Mouse (Mus musculus) gastrocnemius, adult 2 months (tissue): Measurements from ENCODE around the gene Azin2. TPM values are rescaled to one million over a fixed set of nuclear protein-coding genes. Genes with fewer than 3 reads are reported as not detected.

Source experiments
- DNase-seq: peaks from one replicate; pipeline ENCODE4 v3.0.0; 2022
- H3K27ac ChIP-seq: fragments of 200-600 bp; 2 replicates; pipeline ENCODE4 v1.8.1; 2022; ENCODE audit warnings: mild to moderate bottlenecking
- H3K4me3 ChIP-seq: fragments of 200-600 bp; 2 replicates; pipeline ENCODE4 v1.8.1; 2022; ENCODE audit warnings: mild to moderate bottlenecking, moderate library complexity
- CTCF ChIP-seq: fragments of 200-600 bp; IDR thresholded peaks from 2 replicates; pipeline ENCODE4 v1.8.1; 2022; ENCODE audit warnings: antibody characterized with exemption, mild to moderate bottlenecking, moderate library complexity
- intact Hi-C: fragments of 180-260 bp; cut with DNase I; formaldehyde crosslinking; loops from one replicate; pipeline ENCODE4 v1.15.1; 2025
- total RNA-seq, 2 experiments: library from RNA; stranded (reverse); gene quantifications; 2 replicates each; pipeline ENCODE4 v1.2.3; 2021

The Azin2 gene
- total RNA-seq, 2 experiments from 2014 or later = 1.2 to 2.2 TPM

- TF ChIP-seq CTCF = no peak
- peak; percentile 43 for DNase-seq
- H3K27ac ChIP-seq = no peak overlapping the region
- intact Hi-C loops = no loop called here
- H3K4me3 ChIP-seq = no peak overlapping the region
Measured at GRCm38 (mm10) chr4:128950461-128950860, 11.8 kb downstream of the Azin2 start.

GRCm38 (mm10) chr4:128949470-128950005 lies 12.7 kb downstream of the Azin2 start:
- no peak for TF ChIP-seq CTCF
- intact Hi-C loops = no loop called here

GRCm38 (mm10) chr4:128948137-128948674 lies 14.0 kb downstream of the Azin2 start:
- peak; percentile 43 for DNase-seq
- intact Hi-C loops = no loop called here
- Histone ChIP-seq H3K27ac (no peak overlapping the region), H3K4me3 (no peak overlapping the region)
- peak; percentile 65 for TF ChIP-seq CTCF

More at GRCm38 (mm10) chr4:128949470-128950005, 12.7 kb downstream of the Azin2 start:
- no peak overlapping the region for H3K4me3 ChIP-seq
- H3K27ac ChIP-seq = no peak overlapping the region
- DNase-seq = no peak

GRCm38 (mm10) chr4:128947326-128947933 lies 14.8 kb downstream of the Azin2 start:
- intact Hi-C loops = no loop called here
- Histone ChIP-seq H3K27ac (no peak overlapping the region), H3K4me3 (peak overlapping the region; percentile 43)
- peak; percentile 55 for DNase-seq
- no peak for TF ChIP-seq CTCF

GRCm38 (mm10) chr4:128946736-128947135 lies 15.5 kb downstream of the Azin2 start:
- DNase-seq = no peak
- TF ChIP-seq CTCF = no peak
- Histone ChIP-seq H3K4me3 (no peak overlapping the region), H3K27ac (no peak overlapping the region)
- intact Hi-C loops = no loop called here

GRCm38 (mm10) chr4:128942346-128942745 lies 19.9 kb downstream of the Azin2 start:
- Histone ChIP-seq H3K27ac (no peak overlapping the region), H3K4me3 (no peak overlapping the region)
- no peak for DNase-seq
- intact Hi-C loops = no loop called here
- TF ChIP-seq CTCF = peak; percentile 17; the same call in 1 of the 2 replicates

- no peak for TF ChIP-seq CTCF
- intact Hi-C loops = no loop called here
- no peak overlapping the region for H3K4me3 ChIP-seq
- no peak overlapping the region for H3K27ac ChIP-seq
- no peak for DNase-seq
Measured at GRCm38 (mm10) chr4:128935595-128935994, 26.6 kb downstream of the Azin2 start.

GRCm38 (mm10) chr4:128932783-128933182 lies 29.5 kb downstream of the Azin2 start:
- intact Hi-C loops = no loop called here
- no peak overlapping the region for H3K4me3 ChIP-seq
- no peak overlapping the region for H3K27ac ChIP-seq
- no peak for DNase-seq
- no peak for TF ChIP-seq CTCF

GRCm38 (mm10) chr4:128924841-128925606 lies 37.2 kb downstream of the Azin2 start:
- TF ChIP-seq CTCF = peak; percentile 84
- Histone ChIP-seq H3K4me3 (peak overlapping the region; percentile 67), H3K27ac (peak overlapping the region; percentile 75)
- intact Hi-C loops = no loop called here
- peak; percentile 86 for DNase-seq

- Histone ChIP-seq H3K4me3 (no peak overlapping the region), H3K27ac (no peak overlapping the region)
- intact Hi-C loops = no loop called here
- DNase-seq = no peak
- no peak for TF ChIP-seq CTCF
Measured at GRCm38 (mm10) chr4:128923603-128924002, 38.6 kb downstream of the Azin2 start.

GRCm38 (mm10) chr4:128919106-128919505 lies 43.1 kb downstream of the Azin2 start:
- H3K27ac ChIP-seq = no peak overlapping the region
- no peak for DNase-seq
- no peak overlapping the region for H3K4me3 ChIP-seq
- no peak for TF ChIP-seq CTCF
- intact Hi-C loops = no loop called here

- no peak for TF ChIP-seq CTCF
- Histone ChIP-seq H3K27ac (no peak overlapping the region), H3K4me3 (no peak overlapping the region)
- intact Hi-C loops = no loop called here
- DNase-seq = no peak
Measured at GRCm38 (mm10) chr4:128918187-128918586, 44.1 kb downstream of the Azin2 start.

- Histone ChIP-seq H3K4me3 (no peak overlapping the region), H3K27ac (no peak overlapping the region)
- no peak for TF ChIP-seq CTCF
- intact Hi-C loops = no loop called here
- no peak for DNase-seq
Measured at GRCm38 (mm10) chr4:128917756-128918155, 44.5 kb downstream of the Azin2 start.
